ENCODE assay signal across 51 mouse cellular contexts in the genomic region with DNA sequence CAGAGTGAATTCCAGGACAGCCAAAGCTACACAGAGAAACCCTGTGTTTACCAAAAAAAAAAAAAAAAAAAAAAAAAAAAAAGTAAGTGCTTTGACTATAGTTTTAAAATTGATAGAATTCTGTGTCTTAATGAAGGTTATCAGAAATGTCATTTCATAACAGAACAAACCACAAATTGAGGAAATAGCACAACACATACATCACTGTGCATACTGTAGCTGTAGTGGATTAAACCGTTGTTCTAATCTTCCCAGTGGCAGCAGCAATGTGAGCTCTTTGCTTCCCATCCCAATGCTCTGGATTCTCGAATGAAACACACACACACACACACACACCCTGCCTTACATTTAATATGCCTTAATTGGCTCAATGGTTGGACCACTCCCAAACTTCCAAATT. TPM values are rescaled to one million over a fixed set of nuclear protein-coding genes. Genes with fewer than 3 reads are reported as not detected.
"Had no signal": no experiment of that assay in that cellular context is flagged by ENCODE, and none has a peak within 500 bp of the region (broad histone marks: within the 10 kb centered on the region; RNA-seq: fewer than 3 reads in every experiment).

No protein-coding gene starts in this region.

- DNase-seq: heart, postnatal 10 days; heart, postnatal 14 days; heart, postnatal 36 days; heart, postnatal 4 days; kidney, adult 11 months; kidney, adult 18-20 months; kidney, adult 8-10 months; kidney, adult 9 months; kidney, postnatal 10 days; kidney, postnatal 14 days; kidney, postnatal 25 days; kidney, postnatal 36 days; kidney, postnatal 4 days; layer of hippocampus, adult 9-11 months; layer of hippocampus, postnatal 36 days had no signal

- H3K4me1 ChIP-seq: heart, embryonic 10.5 days; heart, embryonic 12.5 days; heart, embryonic 13.5 days; heart, embryonic 15.5 days; hindbrain, embryonic 10.5 days; hindbrain, embryonic 13.5 days; hindbrain, embryonic 15.5 days; intestine, embryonic 15.5 days; kidney, embryonic 15.5 days had no signal

- H3K27me3 ChIP-seq: heart, embryonic 12.5 days; heart, embryonic 13.5 days; heart, embryonic 15.5 days; hindbrain, embryonic 12.5 days; hindbrain, embryonic 13.5 days; hindbrain, embryonic 15.5 days; intestine, embryonic 15.5 days; kidney, embryonic 15.5 days had no signal

- H3K36me3 ChIP-seq: heart, embryonic 10.5 days; heart, embryonic 12.5 days; heart, embryonic 13.5 days; heart, embryonic 15.5 days; hindbrain, embryonic 10.5 days; hindbrain, embryonic 12.5 days; hindbrain, embryonic 13.5 days; hindbrain, embryonic 15.5 days; intestine, embryonic 15.5 days; kidney, embryonic 15.5 days had no signal

- H3K27ac ChIP-seq: heart, embryonic 10.5 days; heart, embryonic 13.5 days; heart, embryonic 15.5 days; hindbrain, embryonic 10.5 days; hindbrain, embryonic 12.5 days; hindbrain, embryonic 13.5 days; hindbrain, embryonic 14.5 days; hindbrain, embryonic 15.5 days; hindbrain, postnatal 0 days; intestine, embryonic 15.5 days; kidney, embryonic 15.5 days; kidney, postnatal 0 days; layer of hippocampus, adult 2 months; left cerebral cortex, adult 2 months had no signal

- H3K4me3 ChIP-seq: heart, embryonic 10.5 days; heart, embryonic 12.5 days; heart, embryonic 13.5 days; heart, embryonic 15.5 days; hindbrain, embryonic 10.5 days; hindbrain, embryonic 12.5 days; hindbrain, embryonic 13.5 days; hindbrain, embryonic 15.5 days; intestine, embryonic 15.5 days; kidney, embryonic 15.5 days; layer of hippocampus, adult 2 months; left cerebral cortex, adult 2 months had no signal

- ATAC-seq: hindbrain, embryonic 16.5 days; hindbrain, postnatal 0 days; inflammation-experienced regulatory T-cells, adult 6 months; intestine, embryonic 15.5 days; intestine, embryonic 16.5 days; intestine, postnatal 0 days had no signal

RNA-seq across cellular contexts. Expression of a gene that starts 4.1 kb away (rescaled TPM):
- total RNA-seq: heart, postnatal 10 days; heart, postnatal 14 days; heart, postnatal 25 days; heart, postnatal 36 days; heart, postnatal 4 days; hematopoietic stem cell, adult 5-6 weeks; hindbrain, postnatal 0 days; layer of hippocampus, adult 18-20 months; layer of hippocampus, adult 2 months; layer of hippocampus, adult 8-10 months; layer of hippocampus, postnatal 10 days; layer of hippocampus, postnatal 14 days; layer of hippocampus, postnatal 25 days; layer of hippocampus, postnatal 36 days; left cerebral cortex, adult 18-20 months; left cerebral cortex, adult 2 months had no signal
- polyA plus RNA-seq: heart, embryonic 10.5 days; heart, embryonic 11.5 days; heart, embryonic 12.5 days; heart, embryonic 13.5 days; heart, embryonic 14.5 days; heart, embryonic 15.5 days; heart, embryonic 16.5 days; heart, postnatal 0 days; hindbrain, embryonic 10.5 days; hindbrain, embryonic 11.5 days; hindbrain, embryonic 12.5 days; hindbrain, embryonic 13.5 days; hindbrain, embryonic 14.5 days; hindbrain, embryonic 15.5 days; hindbrain, embryonic 16.5 days; hindbrain, postnatal 0 days; inflammation-experienced regulatory T-cells, adult 6 months; intestine, embryonic 14.5 days; intestine, embryonic 15.5 days; intestine, embryonic 16.5 days; intestine, postnatal 0 days; kidney, embryonic 14.5 days; kidney, embryonic 15.5 days; kidney, embryonic 16.5 days; kidney, postnatal 0 days; large intestine, adult 2 months had no signal
